In the genomic region with DNA sequence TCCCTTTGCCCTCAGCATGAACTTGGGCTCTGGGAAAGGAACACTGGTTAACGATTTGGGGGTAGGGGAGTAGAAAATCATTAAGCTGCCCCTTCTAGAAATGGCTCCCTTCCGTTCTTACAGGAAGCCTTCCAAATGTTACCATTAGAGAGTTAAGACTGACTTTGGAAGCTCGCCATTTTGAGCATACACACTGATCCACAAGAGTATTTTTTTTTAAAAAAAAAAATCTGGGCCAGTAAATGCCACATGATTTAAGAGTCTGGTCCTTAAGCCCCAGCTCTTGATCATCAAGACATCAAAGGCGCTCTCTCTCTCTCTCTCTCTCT, we compare ENCODE assay signal across 15 mouse cellular contexts.
DNase-seq lines count a peak whose midpoint lies in the region; ATAC-seq and TF ChIP-seq lines count a peak whose summit lies in the region.
"Had no signal": no experiment of that assay in that cellular context is flagged by ENCODE, and none has a peak within 500 bp of the region (broad histone marks: within the 10 kb centered on the region; RNA-seq: fewer than 3 reads in every experiment).

No protein-coding gene starts in this region.

- peaks cover 37% of the 10 kb centered on the region for H3K4me1 ChIP-seq in kidney, embryonic 14.5 days (ENCODE audit: control insufficient read depth, insufficient read depth, low read length)
- peaks cover 46% of the 10 kb centered on the region for H3K4me1 ChIP-seq in kidney, embryonic 16.5 days (ENCODE audit: insufficient read depth, low read length)
- H3K4me1 ChIP-seq in neural tube, embryonic 13.5 days (replicated peaks) = peaks cover 31% of the 10 kb centered on the region

- WGBS in kidney, embryonic 14.5 days = 25% methylated on average over 4 of the region's 4 CpGs
- 22% methylated on average over 4 of the region's 4 CpGs for WGBS in kidney, embryonic 16.5 days
- WGBS in neural tube, embryonic 13.5 days = 28% methylated on average over 4 of the region's 4 CpGs

- no peak overlapping the region for H3K9ac ChIP-seq in kidney, embryonic 14.5 days (ENCODE audit: low read depth, low read length)
- no peak overlapping the region for H3K9ac ChIP-seq in kidney, embryonic 16.5 days (replicated peaks; ENCODE audit: low read length)
- H3K9ac ChIP-seq in neural tube, embryonic 13.5 days = no peak overlapping the region
- H3K9ac ChIP-seq: heart, embryonic 15.5 days; liver, embryonic 14.5 days had no signal

- TF ChIP-seq CTCF in gastrocnemius, adult 2 months (IDR thresholded peaks at IDR 0.05) = no peak

- H3K4me3 ChIP-seq in gastrocnemius, adult 2 months = peak overlapping the region; percentile 45
- no peak overlapping the region for H3K4me3 ChIP-seq in kidney, embryonic 14.5 days (ENCODE audit: low read length)
- no peak overlapping the region for H3K4me3 ChIP-seq in kidney, embryonic 16.5 days (ENCODE audit: low read length)
- H3K4me3 ChIP-seq in neural tube, embryonic 13.5 days = no peak overlapping the region
- H3K4me3 ChIP-seq: heart, embryonic 15.5 days had no signal

- ATAC-seq in kidney, embryonic 14.5 days (ENCODE audit: low FRiP score, low TSS enrichment) = no peak
- ATAC-seq in kidney, embryonic 16.5 days (ENCODE audit: low FRiP score, low TSS enrichment) = 0 out of 2 replicates have a peak, but pooled peaks have one; percentile 10
- no peak for ATAC-seq in neural tube, embryonic 13.5 days (ENCODE audit: low read depth)
- ATAC-seq: activated CD4-positive, CD25-positive, alpha-beta regulatory T cell, adult 4 months; intestine, embryonic 16.5 days had no signal

- intact Hi-C loops in gastrocnemius, adult 2 months (cut with DNase I) = no loop called here

- no peaks in the 10 kb centered on the region for H3K9me3 ChIP-seq in kidney, embryonic 14.5 days (ENCODE audit: control insufficient read depth, low read length)
- no peaks in the 10 kb centered on the region for H3K9me3 ChIP-seq in kidney, embryonic 16.5 days (ENCODE audit: low read length)
- H3K9me3 ChIP-seq in neural tube, embryonic 13.5 days = no peaks in the 10 kb centered on the region
- H3K9me3 ChIP-seq: heart, embryonic 15.5 days had no signal

- no peaks in the 10 kb centered on the region for H3K27me3 ChIP-seq in kidney, embryonic 14.5 days (ENCODE audit: control insufficient read depth, insufficient read depth, low read length)
- no peaks in the 10 kb centered on the region for H3K27me3 ChIP-seq in kidney, embryonic 16.5 days (ENCODE audit: insufficient read depth, low read length)
- H3K27me3 ChIP-seq in neural tube, embryonic 13.5 days = 0 out of 2 replicates have a peak, but pooled peaks cover 2% of the 10 kb centered on the region

- peak overlapping the region; percentile 81 for H3K27ac ChIP-seq in gastrocnemius, adult 2 months
- H3K27ac ChIP-seq in kidney, embryonic 14.5 days (ENCODE audit: low read depth, low read length) = peak overlapping the region; percentile 77
- peak overlapping the region; percentile 62 for H3K27ac ChIP-seq in kidney, embryonic 16.5 days (ENCODE audit: low read length)
- 0 out of 2 replicates have a peak overlapping the region, but pooled peaks have one; percentile 54 for H3K27ac ChIP-seq in neural tube, embryonic 13.5 days (replicated peaks)
- H3K27ac ChIP-seq: heart, embryonic 15.5 days; liver, embryonic 14.5 days; macrophage had no signal

- H3K4me2 ChIP-seq in kidney, embryonic 14.5 days (replicated peaks; ENCODE audit: low read depth, low read length) = no peak overlapping the region
- no peak overlapping the region for H3K4me2 ChIP-seq in kidney, embryonic 16.5 days (replicated peaks; ENCODE audit: low read depth, low read length)
- no peak overlapping the region for H3K4me2 ChIP-seq in neural tube, embryonic 13.5 days
- H3K4me2 ChIP-seq: heart, embryonic 15.5 days had no signal

- H3K36me3 ChIP-seq in kidney, embryonic 14.5 days (ENCODE audit: control insufficient read depth, insufficient read depth, low read length) = no peaks in the 10 kb centered on the region
- H3K36me3 ChIP-seq in kidney, embryonic 16.5 days (ENCODE audit: insufficient read depth, low read length) = no peaks in the 10 kb centered on the region
- H3K36me3 ChIP-seq in neural tube, embryonic 13.5 days = no peaks in the 10 kb centered on the region
- H3K36me3 ChIP-seq: heart, embryonic 15.5 days had no signal

- no peak for DNase-seq in gastrocnemius, adult 2 months
- no peak for DNase-seq in gastrocnemius, postnatal 25 days
- no peak for DNase-seq in kidney, postnatal 10 days
- DNase-seq in cerebellum, postnatal 25 days = no peak
- no peak for DNase-seq in liver
- DNase-seq: retina, postnatal 1 day; thymus, postnatal 25 days had no signal
